Mouse (Mus musculus): ENCODE data around the gene Grxcr1.

Gene Grxcr1

DNA sequence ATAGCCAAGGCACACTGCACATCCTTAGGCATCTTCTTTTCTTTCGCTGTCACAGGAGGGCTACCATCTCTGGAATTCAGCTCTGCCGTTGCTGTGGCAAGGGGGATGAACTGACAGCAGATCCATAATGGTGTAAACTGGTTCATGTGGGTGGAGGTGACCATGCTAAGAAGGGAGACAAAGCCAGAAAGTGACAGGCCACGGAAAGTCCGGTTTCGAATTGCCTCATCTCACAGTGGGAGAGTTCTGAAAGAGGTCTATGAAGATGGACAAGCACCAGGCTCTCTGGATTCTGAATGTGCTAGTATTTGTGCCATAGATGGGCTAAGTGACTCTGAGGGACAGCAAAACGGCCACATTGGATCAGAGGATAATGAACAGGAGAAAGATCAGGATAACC lies at the start of gene Grxcr1:
Gene Grxcr1, plus strand, starts transcription at position 92 of the 400 bp plus-strand sequence.
- no peak for DNase-seq

- DNase-seq = no peak
These were observed 49.6 kb upstream of the Grxcr1 start for GRCm38 (mm10) chr5:67981946-67982526.

GRCm38 (mm10) chr5:67990426-67990825 lies 41.2 kb upstream of the Grxcr1 start:
- no peak for DNase-seq

DNA sequence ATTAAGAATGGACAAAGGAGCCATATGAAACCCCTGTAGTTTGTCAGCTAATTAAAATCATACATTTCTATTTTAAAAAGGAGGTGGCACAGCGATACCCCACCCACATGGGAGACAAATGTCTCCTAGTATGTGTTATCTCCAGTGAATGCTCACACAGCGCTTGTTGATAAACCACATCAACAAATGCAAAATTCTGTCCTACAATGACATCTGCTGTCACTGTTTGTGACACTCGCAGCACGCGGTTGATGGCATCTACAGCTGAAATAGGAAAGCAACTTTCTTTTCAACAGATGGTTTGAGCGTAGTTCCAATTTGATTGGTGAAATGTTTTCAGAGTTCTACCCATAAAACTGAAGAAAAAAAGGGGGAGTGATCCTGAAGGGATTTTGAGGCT lies 29.0 kb upstream of the Grxcr1 start:
- no peak for DNase-seq

DNA sequence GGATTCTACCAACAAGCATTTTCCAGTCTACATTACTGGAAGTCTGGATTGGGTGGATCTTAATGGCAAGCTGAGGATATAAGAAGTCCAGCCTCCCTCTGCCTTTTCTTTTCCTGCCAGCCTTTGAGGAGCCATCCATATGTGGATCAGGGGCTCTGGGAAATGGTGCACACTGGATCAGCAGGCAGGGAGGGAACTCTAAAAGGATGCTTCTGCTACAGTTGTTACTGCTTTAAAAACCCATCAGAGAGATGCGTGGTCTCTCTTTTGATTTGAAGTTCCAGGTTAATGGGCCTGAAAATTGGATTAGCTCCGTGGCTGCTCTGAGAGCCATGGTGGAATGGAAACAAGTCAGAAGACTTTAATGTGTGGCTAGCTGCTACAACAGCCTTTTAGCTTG lies 27.7 kb upstream of the Grxcr1 start:
- DNase-seq = no peak

GRCm38 (mm10) chr5:68004419-68004818 lies 27.2 kb upstream of the Grxcr1 start:
- no peak for DNase-seq

DNA sequence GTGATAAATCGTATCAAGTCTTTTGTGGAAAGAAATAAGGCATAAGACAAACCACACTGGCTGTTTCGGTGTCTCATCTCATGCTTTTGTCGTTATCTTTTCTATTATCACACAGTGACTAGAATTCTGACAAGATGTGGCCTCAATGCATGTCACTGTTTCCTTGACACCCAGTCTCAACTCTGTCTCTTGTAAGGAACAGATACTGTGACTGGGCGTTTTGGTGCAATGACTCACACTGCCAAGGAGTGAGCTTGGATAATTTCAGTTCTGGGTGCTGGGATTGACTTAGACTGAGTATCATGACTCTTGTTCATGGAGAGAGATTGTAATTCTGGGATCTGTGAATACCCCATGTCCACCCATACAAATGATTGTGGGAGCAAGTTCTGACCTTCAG lies 24.6 kb upstream of the Grxcr1 start:
- DNase-seq = no peak

DNA sequence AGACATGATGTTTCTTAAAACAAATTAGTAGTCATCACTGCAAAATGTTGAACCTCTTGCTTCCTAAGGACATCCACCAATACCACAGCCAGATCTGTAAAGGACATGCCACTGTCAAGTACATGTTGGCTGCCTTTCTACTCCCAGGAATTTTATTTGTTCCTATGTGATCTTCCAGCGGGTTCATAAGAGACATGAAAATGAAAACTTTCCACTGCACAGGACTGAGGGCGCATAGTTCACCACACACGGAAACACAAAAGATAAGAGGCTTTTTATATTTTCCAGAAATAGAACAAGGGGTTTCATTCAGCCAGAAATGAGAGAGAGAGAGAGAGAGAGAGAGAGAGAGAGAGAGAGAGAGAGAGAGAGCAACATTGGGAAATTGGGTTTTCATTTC lies 20.1 kb upstream of the Grxcr1 start:
- DNase-seq = no peak

DNA sequence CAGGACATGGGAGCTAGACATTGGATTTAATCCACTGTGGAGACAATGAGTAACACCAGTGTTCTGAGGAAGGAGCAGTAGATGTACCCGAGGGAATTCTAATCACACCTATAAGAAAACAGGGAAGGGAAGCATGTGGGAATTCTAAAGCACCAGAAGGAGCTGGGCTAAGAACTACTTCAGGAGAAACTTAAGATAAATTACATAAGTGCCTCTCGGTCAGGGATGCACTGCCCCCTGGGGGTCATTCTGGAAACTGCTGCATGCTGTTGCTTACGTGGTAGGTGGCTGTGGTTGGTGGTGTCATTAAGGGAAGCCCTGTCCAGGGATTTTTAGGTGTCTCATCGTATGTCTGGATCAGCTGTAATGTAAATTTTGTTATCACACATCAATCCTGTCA lies 19.0 kb upstream of the Grxcr1 start:
- peak; percentile 91 for DNase-seq

- no peak for DNase-seq
These were observed 10.8 kb upstream of the Grxcr1 start for GRCm38 (mm10) chr5:68020870-68021269.

GRCm38 (mm10) chr5:68026658-68027422 lies 4.8 kb upstream of the Grxcr1 start:
- DNase-seq = no peak

DNA sequence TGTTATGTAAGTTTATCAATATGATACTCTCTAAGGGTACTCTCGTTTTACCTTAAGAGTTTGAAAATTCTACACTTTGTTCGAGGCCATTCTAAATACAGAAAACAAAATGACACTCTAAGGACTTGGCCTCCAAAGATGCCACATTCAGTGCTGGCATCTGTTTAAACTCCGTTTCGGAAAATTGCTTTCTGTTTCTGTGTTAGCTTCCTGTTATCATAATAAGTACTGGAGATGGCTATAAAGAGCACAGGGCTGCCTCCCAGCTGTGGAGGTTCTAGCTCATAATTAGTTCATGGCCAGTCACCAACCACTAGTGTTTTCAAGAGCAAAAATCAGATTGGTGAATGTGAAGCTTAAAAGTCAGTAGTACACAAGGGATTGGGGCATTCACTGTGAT lies 4.2 kb upstream of the Grxcr1 start:
- DNase-seq = no peak

DNA sequence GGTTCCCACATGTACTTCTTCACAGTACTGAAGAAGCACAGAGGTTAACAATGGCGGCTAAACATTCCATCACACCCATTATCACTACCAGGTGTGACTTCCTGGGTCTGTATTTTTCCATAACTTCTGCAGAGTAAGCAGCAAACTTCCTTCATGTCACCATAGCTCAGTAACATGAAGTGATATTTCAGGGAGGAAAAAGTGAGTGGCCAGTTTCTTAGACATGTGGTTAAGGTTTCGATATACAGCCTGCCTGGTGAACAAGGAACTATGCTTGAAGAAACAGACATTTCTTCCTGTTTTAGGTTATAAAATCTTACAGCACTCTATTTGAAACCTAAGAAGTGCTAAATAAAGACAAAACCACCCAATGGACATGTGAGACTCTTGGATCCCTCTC lies 1.7 kb downstream of the Grxcr1 start:
- no peak for DNase-seq

DNA sequence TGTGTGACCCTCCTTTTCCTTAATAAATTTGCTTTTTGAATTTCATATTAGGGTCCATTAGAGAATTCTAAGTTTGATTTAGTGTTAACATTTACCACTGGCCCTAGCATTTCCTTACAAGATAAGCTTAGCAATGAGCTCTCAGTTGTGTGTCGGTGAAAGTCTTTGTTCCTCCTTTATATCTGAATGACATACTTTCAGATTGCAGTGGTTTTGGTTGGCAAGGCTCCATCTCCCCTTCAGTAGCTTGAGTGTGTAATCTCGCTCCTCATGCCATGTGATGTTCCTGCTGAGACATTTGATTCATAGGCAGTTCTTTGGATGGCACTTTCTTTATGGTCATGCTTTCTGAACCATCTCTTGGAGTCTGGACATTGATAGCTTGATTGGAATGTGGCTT lies 7.4 kb downstream of the Grxcr1 start:
- no peak for DNase-seq

DNA sequence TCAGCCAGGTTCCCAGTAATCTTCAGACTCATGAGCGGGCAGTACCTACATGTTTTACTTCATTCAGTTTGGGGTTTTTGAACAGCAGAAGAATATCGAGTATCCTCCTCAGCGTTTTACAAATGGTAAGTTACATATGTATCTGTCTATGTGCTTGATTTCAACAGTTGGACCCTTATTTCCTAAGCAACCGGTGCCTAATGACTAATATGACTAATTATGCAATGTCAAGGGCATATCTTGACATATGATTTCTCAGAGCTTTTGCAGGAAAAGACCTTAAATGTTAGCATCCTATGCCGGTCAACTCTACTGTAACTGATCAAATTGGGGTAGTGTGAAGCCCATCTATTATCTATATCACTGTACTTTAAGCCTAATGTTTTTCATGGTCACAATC lies 11.7 kb downstream of the Grxcr1 start:
- no peak for DNase-seq

DNA sequence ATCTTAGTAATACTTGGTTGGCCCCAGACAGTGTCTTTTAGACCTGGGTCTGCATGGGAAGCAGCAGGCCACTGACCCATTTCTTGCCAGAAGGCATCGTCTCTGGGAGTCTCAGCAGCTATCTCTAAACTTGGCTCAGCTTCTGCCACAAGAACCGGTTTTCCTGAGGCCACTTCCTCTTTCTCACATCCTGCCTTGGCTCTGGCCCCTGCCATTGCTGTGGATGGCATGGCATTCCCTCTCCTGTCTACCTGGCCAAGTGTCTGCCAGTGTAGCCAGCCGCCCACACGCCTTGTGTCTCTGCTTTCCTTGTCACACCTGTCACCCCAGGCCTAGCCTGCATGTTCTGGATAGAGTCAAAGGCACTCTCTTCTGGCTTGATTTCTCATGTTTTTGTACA lies 17.1 kb downstream of the Grxcr1 start:
- peak; percentile 15 for DNase-seq

DNA sequence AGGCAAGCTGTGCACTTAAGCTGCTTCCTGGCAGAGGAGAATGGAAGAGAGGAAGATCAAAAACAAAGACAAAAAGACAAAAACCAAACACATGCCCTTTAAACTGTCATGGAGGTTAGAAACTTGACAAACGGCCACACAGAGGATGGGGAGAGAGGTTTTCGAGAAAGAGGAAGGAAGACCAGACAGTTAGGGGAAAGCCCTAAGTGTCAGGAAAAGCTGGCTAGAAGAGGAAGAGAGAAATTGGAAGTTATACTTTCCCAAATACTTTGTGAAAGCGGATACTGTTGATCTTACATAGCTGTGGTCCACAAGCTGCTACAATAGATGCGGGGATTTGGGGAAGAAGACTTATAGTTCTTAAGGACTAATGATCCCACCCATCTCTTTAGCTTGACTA lies 17.9 kb downstream of the Grxcr1 start:
- no peak for DNase-seq

- no peak for DNase-seq
These were observed 19.5 kb downstream of the Grxcr1 start for GRCm38 (mm10) chr5:68051101-68051500.

GRCm38 (mm10) chr5:68057574-68057973 lies 25.9 kb downstream of the Grxcr1 start:
- no peak for DNase-seq

- DNase-seq = no peak
These were observed 37.1 kb downstream of the Grxcr1 start for GRCm38 (mm10) chr5:68068694-68069093.

DNA sequence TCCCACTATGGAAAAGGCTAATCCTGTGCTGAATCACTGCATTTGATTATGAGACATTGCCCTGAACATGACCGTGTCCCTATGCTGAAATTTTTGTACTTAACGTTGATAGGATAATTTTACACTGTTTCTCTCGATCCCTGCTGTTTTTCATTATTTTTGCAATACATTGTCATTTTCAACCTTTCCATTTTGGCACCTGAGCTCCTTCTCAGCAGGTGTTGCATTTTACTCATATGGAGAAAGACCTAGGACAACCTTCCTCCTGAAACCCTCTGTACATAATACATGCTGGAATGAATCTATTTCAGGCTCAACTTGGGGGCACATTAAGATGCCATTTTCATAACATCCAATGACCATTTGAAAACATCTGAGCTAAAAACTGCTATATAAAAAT lies 38.7 kb downstream of the Grxcr1 start:
- DNase-seq = no peak

GRCm38 (mm10) chr5:68071857-68072256 lies 40.2 kb downstream of the Grxcr1 start:
- DNase-seq = no peak

DNA sequence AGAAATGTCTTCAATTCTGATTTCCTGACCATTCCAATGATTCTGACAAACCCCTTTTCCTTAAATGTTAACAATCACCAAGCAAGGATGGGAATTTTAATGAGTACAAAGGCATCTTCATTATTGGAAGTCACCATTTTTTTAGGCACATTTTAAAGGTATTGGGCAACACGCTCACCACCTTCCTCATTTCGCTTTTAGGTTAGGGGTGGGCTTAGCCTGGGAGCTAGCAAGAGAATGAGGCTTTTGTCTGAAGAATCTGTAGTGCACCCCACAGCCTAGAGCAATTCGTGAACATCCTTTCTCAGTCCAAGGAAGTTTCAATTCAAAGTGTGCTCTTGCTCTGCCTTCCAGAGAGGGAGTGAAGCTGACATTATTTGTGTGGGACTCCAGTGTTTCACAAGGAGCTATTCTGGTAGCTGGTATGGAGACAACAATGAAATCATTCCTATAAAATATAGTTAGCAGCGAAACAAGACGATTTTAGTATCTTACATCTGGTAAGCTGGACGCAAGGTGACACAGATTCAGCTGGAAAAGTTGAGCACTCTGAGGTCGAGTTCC lies 55.0 kb downstream of the Grxcr1 start:
- no peak for DNase-seq

- no peak for DNase-seq
These were observed 55.5 kb downstream of the Grxcr1 start for GRCm38 (mm10) chr5:68087174-68087573.

DNA sequence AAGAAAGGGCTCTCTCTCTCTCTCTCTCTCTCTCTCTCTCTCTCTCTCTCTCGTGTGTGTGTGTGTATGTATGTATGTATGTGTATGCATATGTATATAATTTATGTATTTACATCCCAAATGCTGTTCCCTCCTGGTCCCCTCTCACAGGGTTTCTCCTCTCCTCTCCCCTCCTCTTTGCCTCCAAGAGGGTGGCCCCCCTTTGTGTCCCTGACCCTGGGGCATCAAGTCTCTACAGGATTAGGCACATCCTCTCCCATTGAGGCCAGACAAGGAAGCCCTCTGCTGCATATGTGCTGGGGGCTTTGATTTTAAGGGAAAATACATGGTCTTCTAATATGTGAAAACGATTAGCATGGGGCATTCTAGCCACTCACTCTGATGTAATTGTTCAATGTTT lies 61.5 kb downstream of the Grxcr1 start:
- no peak for DNase-seq

Measured in kidney, postnatal 10 days (tissue).